Mouse (Mus musculus) cerebellum, adult 9-10 months (tissue): ENCODE data around the gene Vps41.

Source experiments
- DNase-seq: peaks from one replicate; pipeline ENCODE4 v3.0.0; 2022

The Vps41 gene

DNA sequence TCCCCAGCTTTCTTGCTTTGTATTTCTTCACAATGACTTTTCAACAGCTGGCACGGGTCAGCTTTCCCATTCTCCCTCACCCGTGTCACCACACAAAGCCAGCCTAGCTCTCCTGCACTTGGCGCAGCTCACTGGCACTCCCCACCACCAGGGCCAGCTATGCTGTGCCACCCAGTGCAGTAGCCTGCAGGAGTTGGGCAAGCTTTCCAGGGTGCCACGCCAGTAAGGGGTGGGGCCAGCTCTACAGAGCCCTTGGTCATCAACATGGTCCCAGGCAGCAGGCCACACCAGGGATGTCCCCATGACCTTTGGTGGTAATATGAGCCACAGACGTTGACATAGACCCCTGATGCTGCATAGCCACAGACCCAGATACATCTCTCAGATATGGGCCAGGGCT, 80.5 kb downstream of the Vps41 start:
- DNase-seq = no peak

DNA sequence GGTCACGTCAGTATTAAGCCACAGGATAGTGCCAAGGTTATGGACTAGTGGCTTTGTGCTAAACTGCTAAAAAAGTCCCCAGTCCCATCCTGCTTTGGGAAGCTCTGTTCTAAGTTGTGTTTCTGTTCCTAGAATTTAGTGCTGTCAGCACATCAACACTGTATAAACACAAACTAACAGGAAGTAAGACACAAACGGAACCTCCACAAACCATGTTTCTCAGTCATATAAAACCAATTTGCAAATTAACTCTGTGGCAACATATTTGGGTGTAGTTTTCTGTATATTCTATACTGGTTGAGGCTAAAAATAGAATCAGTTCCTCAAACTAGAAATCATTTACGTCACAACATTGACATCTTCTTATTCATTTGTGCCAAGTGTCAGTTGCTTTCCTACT, 83.3 kb downstream of the Vps41 start:
- no peak for DNase-seq

DNA sequence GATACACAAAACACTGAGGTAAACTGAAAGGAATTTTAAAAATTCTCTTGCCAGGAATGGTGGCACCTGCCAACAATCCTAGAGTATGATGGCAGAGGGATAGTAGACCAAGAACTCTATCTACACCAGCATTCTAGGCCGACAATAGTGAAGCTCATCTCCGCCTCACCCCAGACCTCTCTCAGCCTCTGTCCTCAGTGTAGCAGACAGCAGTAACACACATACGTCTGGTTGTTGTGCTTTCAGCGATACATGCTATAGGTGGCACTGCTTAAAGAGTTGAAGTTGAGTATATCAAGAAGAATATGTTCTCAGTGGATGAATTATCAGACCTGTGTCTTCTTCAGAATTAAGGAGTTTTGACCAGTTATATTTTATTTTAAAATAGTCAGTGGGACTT, 92.4 kb downstream of the Vps41 start:
- DNase-seq = no peak

GRCm38 (mm10) chr13:18809978-18810675, 93.0 kb downstream of the Vps41 start:
- peak; percentile 77 for DNase-seq

GRCm38 (mm10) chr13:18824420-18825123, 107.5 kb downstream of the Vps41 start:
- DNase-seq = no peak

GRCm38 (mm10) chr13:18827029-18827428, 109.9 kb downstream of the Vps41 start:
- DNase-seq = no peak

DNA sequence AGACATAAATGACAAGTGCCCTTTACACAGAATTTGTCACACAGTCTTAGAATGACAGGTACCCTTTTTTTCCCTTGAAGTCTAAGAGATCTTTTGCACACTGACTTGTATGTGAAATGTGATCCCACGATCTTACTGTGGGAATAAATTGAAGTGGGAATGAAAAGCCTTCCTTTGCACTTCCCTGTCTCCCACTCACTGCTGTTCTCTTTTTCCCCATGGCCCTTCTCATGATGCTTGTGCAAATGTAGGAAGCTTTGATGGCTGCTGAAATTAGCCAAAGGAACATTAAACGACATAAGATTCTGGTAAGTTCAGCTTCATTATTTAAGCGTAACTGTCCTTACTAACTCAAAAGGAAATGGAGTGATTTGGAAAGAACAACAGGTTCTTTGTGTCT, 113.4 kb downstream of the Vps41 start:
- no peak for DNase-seq

- DNase-seq = no peak
These were observed 122.1 kb downstream of the Vps41 start for GRCm38 (mm10) chr13:18839231-18839630.

- DNase-seq = no peak
These were observed 123.3 kb downstream of the Vps41 start for GRCm38 (mm10) chr13:18840366-18840765.

DNA sequence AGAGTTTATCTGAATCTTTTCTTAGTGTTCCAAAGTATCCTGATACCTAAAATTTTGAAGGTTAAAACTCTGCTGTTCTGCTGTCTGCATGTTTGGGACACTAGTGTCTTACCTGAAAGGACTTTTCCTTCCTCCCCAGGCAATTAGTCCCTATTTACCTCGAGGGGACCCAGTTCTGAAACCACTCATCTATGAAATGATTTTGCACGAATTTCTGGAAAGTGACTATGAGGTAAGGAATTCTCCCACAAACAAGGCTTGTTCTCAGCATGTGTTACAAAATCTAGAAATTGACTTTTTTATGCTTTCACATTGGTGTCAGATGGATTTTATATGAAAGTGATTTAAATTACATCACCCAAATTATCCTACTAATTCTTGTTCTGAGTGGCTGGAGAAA, 123.9 kb downstream of the Vps41 start:
- DNase-seq = no peak

DNA sequence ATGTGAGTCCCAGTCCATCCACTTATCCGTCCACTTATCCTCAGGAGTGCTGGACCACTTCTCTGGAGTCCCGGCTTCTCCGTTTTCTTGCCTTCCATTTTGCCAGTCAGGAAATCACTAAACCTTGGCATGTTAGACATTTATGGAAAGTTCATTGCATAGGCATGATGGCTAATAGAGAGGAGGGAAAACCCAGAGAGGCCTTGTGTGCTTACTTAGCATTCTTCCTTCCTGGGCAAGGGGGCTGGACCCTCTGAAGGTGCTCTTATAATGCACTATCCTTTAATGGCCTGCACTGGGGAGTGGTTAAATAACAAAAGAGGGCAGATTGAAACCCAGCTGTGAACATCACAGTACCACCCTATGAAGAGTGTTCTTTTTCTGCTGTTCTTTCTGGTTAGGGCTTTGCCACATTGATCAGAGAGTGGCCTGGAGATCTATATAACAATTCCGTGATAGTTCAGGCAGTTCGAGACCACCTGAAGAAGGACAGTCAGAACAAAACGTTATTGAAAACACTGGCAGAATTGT, 124.7 kb downstream of the Vps41 start:
- DNase-seq = no peak

GRCm38 (mm10) chr13:18842556-18842955, 125.5 kb downstream of the Vps41 start:
- DNase-seq = no peak

DNA sequence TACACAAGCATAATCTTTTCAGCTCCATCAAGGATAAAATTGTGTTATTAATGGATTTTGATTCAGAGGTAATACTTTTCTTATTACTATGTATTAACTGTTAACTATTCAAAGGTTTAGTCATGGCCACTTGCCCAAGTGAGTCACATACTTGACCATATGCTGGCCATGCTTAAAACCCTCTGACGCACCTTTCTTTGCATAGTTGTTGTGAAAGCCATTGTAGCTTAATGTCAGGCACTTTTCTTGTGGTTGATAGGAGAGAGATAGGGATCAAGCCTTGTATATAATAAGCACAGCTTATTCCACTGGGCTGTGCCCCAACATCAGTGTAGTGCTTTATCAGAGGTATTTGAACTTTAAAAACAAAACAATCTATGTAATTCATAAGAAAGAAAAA, 126.5 kb downstream of the Vps41 start:
- no peak for DNase-seq

- DNase-seq = no peak
These were observed 130.3 kb downstream of the Vps41 start for GRCm38 (mm10) chr13:18847386-18847785.

DNA sequence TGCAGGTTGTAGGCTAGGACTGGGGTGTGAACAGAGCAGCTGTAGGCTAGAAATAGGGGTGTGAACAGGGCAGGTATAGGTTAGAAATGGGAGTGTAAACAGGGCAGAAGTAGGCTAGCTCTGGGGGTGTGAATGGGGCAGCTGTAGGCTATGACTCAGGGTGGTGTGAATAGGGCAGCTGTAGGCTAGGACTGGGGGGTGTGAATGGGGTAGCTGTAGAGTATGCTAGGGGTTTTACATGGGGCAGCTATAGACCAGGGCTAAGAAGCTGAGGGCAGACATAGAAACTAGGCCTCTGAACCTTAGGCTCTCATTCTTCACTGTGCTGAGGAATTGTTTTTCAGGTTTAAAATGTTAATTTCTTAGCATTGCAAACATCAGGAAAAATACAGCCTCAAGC, 132.5 kb downstream of the Vps41 start:
- no peak for DNase-seq

DNA sequence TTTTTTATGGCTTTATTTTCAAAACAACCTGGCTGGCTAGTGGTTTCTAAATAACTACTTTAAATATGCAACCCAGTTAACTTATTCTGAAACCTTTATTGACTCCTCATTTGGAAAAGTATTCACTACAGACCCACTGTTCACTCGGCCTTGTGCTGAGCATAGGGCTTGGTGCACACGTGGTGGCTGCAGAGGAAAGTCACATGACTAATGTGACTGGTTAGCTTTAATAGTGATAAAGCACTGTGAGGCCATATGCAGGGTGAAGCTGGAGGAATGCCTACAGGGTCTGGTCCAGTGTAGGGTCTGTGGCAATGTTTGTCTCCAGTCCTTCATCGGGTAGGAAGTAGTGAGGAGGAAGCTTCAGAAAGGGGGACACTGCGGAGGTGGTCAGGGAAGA, 134.1 kb downstream of the Vps41 start:
- DNase-seq = no peak

DNA sequence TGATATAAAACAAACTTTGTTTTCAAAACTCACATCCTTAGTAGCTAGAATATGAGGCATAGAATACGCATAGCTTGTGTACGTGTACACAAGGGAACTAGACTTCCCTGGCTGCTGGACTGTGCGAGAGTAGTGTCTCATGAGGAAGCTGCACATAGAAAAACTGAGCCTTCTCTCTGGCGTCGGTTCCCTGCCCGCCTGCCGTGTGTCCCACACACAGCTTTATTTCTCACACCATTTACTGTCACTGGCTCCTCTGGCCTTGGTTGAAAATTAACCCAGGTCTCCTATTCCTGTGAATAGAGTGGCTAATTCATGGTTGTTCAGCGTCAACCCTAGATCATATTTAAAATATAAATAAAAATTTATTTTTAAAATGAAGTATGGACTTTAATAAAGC, 135.6 kb downstream of the Vps41 start:
- DNase-seq = no peak

- no peak for DNase-seq
These were observed 139.1 kb downstream of the Vps41 start for GRCm38 (mm10) chr13:18856026-18856802.

- no peak for DNase-seq
These were observed 141.1 kb downstream of the Vps41 start for GRCm38 (mm10) chr13:18858183-18858582.

DNA sequence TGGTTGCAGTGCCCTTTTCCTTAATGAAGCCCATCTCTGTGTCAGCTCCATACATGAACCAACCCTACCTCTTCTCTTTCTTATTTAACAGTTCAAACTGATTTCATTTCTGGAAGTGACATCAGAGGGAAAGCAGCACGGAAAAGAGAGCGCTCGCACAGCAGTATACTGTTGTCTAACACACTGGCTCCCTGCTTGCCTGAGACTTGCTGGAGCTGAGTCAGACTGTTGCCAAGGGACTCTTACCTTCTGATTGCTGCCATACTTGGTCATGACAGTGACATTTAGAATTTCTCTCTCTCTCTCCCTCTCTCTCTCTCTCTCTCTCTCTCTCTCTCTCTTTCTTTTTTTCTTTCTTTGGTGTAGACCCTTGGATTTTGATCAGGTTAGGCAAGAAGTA, 142.3 kb downstream of the Vps41 start:
- DNase-seq = no peak

DNA sequence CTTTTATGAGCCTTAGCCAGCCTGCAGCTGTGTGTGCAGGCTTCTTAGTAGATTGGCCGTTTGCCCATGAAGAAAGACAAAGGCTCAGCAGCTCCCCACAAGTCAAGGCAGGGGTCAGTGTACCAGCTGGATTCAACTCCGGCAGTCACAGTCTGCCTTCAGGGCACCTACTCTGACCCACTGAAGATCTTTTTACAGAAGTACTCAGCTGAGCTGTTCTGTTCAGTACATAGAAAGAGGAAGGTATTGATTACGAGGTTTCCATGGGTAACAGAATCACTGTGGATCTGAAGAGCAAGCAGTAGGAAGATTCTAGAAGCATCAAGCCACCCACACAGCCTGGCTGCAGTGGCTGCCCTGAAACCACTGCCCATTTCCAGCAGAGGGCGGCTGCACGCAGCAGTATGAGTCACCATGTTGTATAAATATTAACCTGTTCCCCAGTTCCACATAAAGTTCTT, 151.0 kb downstream of the Vps41 start:
- peak; percentile 38 for DNase-seq

DNA sequence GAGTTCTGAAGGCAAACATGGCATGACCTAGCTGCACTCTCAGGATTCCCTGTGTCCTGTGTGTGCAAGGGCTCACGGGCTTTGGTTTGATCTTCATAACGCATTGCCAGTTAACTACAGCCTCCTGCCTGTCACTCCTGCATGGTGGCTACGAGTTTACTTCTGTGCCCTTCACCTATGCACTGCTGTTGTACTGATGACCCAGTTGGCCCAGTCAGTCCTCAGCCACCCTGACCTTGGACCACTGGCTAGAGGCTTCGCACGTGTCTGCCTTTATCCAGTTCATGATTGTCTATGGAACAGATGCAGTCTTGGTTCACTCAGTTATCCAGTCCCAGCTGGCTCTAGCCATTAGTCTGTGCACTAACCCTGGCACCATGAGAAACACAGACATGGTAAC, 151.7 kb downstream of the Vps41 start:
- DNase-seq = no peak

DNA sequence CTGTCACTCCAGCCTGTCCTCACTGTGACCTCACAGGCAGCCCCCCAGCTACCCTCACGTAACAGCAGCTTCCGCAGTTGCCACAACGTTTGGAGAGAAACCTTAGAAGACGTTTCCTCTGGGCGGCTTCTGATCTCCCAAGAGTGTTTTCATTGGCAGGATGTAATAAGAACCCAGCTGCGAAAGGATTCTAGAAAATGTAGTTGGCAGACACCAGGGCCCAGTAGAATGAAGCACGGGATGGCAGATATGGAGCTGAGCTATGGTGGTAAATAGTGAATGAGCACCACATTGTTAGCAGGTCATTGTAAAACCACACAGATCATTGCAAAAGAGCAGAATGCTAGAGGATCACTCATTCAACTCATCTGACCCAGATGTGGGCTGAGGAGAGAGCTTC, 158.2 kb downstream of the Vps41 start:
- DNase-seq = no peak

DNA sequence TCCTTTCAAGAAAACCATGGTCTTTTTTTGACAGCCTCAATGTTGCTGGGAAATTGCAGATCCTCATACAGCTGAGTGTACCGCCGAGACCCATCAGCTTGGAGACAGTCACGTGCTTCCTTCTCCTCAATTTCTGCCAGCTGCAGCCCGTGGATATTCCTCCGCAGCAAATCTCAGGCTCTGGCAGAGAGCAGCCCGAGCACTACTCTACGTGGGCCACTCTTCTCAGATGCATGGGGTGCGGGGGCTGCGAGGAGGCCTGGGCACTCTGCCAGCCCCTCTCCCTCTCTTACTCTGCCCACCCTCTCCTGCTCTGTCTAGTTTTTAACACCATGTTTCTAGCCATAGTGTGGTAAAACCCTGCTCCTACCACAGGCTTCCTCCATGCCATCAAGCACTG, 175.8 kb downstream of the Vps41 start:
- DNase-seq = no peak
